Mouse (Mus musculus): ENCODE data around the gene Pmch. TPM values are rescaled to one million over a fixed set of nuclear protein-coding genes. Genes with fewer than 3 reads are reported as not detected.

The Pmch gene
- not detected for total RNA-seq (2021)
- long read RNA-seq, experiment 1, result 0 reads
- long read RNA-seq, experiment 2, result 0 reads

DNA sequence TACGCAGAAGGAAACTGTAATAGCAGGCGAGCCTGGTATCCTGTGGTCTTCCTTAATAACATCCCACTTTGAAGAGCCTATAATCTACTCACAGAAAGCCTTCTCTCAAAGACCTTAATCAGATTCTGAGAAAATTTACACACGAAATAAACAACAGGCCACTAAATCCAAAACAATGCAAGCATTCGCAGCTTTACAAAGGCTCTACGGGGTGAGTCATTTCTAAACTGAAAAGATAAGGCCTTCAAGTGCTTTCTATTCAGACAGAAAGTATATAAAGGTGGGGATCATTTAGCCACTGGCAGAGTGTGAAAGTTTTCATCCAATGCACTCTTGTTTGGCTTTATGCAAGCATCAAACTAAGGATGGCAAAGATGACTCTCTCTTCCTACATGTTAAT, at the start of gene Pmch:
TSS of gene Pmch (plus strand) at position 301 of the 400 bp plus-strand sequence.
- no peak for DNase-seq

DNA sequence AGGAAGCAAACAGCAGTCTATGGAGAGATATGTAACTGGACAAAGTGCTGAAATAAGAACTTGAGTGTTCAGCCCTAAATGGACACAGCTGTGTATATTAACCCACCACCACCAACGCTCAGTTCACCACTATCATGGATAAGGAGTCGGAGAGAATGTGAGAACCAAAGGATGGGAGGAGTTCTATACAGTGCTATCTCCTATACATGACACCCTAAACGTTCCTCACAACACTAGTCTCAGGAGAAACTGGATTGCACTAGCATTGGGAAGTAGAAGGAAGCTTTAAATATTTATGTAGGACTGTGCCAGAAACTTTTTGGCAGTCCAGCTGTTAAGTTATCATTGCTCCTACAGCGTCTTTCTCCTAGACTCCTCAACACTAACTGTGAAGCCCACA, 46.6 kb upstream of the Pmch start:
- DNase-seq, result no peak

DNA sequence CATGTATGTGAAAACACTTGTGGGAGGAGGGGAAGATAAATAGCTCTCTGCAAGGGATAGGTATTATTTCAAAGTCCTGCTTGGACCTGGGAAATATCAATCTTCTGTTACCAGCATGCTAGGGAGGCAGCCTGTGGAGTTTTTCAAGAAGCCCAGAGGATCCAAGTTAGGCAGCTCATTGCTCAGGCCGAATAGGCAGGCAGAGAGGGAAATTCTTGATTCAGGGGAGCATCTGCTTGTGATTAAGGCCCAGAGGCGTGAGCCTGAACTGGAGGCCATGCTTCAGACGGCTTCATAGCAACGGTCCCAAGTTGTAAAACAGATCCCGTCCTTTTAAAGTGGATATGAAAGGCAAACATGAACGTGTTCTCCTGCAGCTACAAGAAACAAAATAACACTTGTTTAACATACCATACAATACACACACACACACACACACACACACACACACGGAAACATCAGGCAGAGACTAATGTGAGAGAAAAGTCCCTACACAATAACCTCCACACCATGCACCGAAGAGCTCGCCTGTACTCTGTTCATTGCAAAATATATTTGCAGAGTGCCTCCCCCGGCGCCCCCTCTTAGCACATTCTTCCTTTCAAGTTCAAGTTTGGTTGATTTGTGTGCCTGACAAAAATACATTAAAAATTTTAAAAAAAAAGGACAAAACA, 44.6 kb upstream of the Pmch start:
- no peak for DNase-seq

DNA sequence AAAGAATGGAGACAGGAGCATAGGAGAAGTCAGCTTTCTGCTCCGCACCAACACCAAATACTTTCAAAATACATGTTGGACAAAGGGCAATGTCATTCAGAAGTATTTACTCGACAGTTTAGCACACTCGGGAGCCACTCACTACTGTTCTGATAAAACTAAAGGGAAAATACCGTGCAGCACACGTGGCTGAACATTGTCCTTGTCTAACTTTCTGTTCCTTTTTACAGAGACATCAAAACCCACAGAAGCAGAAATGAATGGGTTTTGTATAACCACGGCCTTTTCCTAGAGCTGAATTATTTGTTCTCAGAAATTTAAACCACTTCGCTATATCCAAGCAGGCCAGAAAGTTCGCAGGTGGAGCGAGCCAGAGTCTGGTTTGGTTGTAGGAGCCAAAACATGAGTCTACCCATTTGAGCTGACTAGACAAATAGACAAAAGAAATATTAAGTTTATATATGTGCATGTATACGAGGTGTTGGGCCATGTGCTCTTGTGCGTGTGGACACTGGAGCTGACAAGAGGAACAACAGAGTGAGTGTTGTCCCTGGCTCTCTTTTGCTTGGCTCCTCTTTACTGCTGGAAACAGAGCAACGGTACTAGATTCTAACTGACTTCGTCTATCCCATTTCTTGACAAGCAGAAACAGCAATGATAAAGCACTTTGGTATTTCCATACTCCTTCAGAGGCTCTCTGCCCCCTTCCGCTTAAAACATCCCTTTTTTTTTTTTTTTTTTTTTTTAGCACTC, 36.5 kb upstream of the Pmch start:
- DNase-seq, result no peak

DNA sequence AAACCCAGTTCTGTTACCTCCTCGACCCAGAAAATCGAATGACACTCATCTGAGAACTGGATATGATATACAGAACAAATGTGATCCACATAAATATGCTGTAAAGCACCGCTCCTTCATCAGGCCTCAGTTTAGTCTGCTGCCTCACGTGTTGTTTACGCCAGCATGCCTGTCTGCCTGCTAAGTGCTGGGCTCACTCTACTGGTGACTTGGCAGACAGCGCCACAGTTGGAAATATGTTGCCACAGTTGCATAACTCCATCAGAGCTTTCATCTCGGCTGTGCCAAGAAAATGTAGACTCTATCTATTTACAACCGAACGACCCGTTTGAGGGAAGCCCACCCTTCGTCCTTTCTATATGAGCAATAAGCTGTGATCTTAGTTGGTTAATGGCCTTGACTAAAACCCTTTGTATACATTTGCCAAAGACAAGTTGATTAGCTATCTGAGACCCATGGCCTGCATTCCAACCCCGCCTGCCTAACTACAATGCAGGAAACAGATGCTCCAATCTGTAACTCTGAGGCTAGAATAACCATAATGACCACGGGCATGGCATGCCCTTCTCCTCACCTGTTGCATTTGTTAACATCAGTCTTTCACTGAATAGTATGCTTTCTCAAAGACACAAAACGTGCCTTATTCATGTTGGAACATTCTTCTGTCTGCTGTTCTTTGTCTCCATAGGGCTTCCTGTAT, 33.8 kb upstream of the Pmch start:
- DNase-seq, result peak; percentile 46 to 51

DNA sequence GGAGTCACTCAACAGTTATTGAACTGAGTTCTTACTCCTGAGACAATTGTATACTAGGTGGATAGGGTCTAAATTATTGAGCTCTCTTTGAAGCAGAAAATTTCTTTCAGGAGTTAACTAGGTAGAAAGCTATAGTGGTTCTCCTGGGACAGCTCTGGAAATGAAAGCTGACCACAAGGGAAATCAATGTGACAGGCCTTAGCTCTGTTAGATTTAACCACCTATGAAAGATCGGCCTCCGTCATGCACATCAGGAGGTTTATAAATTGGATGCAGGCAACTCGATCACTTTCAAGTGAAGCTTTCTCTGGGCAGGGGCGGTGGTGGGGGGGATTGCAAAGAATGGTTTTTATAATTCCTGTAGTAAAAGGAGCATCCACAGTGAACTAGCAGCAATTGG, 27.4 kb upstream of the Pmch start:
- no peak for DNase-seq

DNA sequence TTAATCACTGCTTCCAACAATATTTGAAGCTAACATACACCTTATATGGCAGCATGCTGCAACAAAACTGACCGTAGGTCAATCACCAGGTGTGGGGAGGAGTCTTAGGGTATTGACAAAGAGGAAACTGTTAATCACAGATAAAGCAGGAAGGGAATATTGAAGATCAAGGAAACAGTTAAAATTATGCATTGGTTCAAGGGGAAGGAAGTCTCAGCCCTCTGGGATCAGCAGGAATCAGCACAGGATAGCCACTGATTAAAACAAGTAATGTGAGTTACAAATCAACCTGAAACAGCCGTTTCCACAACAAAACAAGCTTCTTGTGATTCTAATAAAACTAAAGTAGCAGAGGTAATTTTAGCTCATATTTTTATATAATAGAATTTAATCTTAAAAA, 26.0 kb upstream of the Pmch start:
- DNase-seq, result no peak

DNA sequence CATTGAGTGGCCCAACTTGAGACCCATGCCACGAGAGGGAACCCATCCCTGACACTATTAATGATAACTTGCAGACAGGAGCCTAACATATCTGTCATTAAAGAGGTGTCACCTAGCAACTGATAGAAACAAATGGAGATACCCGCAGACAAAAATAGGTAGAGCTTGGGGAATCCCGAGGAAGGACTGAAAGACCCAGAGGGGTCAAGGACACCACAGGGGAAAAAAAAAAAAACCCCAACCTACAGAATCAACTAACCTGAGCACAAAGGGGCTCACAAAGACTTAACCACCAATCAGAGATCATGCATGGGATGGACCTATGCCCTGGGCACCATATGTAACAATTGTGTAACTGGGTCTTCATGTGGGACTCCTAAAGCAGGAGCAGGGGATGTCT, 23.5 kb upstream of the Pmch start:
- no peak for DNase-seq

DNA sequence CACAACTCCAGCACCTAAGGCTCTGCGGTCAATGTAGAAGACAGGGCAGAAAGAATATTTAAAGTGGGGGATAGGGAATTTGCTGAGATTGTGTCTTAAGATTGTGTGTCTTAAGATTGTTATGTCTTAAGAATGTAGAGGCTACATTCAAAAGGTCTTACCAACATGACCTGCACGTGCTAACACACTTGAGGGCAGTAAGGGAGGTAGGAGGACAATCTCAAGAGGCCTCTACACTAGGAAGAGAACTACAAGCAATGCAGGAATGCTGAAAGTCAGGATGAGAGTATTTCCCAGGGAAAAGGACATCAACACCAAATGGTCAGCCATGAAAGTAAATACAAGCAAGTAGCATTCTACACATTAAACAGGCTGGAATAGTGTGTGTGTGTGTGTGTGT, 15.3 kb downstream of the Pmch start:
- DNase-seq, result no peak

DNA sequence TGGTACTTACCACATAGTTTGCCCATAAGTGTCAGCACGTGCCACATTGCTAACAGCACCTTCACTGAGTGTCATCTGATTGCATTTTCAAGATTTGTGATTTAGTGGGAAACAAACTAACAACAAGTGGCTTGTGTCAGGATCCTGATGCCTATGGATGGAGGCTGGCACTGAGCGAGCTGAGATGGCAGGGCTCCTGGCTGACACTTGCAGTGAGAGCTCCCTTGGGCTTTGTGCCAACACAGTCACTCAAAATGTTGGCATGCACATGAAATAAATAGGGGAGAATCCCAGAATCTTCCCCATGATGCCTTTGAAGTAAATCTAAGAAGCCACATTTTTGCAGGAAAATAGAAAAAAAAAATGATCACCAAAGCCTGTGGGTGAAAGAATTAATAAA, 22.4 kb downstream of the Pmch start:
- no peak for DNase-seq

DNA sequence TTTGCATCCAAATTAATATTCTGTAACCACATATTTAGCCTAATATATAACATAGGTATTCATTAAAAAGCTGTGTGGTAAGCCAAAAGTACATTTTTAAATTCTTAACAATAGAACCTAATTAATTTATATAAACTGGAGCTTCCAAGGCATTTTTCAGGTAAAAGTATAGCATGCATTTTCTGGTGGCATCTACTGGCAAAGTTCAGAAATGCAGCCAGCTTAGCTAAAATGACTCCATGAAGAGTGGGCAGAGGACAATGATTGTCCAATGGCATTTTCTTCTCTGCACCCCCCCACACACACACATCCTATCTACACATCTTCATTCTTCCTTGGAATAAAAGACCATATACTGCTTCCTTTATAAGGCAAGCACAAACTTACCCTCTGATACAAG, 28.8 kb downstream of the Pmch start:
- DNase-seq, result no peak

DNA sequence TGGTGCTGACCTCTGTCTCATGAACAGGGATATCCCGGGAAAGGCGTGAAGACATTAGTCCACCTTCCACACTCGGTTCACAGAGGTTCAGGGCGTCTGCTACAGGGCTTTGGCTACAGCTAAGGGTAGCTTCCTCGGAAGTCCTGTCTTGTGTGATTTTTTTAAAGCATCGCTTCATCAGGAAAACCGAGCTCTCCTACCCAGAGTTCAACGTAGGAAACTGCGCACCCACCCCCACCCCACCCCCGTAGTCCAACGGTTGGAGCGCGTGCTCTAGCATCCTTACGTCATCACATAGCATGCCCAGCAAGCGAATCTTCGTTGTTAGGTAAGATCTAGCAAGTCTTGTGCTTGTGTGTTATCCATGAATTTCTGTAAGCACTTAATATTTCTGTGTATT, 44.8 kb downstream of the Pmch start:
- no peak for DNase-seq

Other genes starting within 250 kb of the Pmch start
- 10 to 100 TPM; 11.2 to 13.4 TPM for gene Igf1, start 232.8 kb upstream of the Pmch start, total RNA-seq (2021)
- under 1 TPM; 0.17 to 0.28 TPM for gene Parpbp, start 55.9 kb downstream of the Pmch start, total RNA-seq (2021)
- gene Nup37, start 55.9 kb downstream of the Pmch start, total RNA-seq (2021), result 1 to 10 TPM; 6.8 to 8.0 TPM
- gene Washc3, start 110.0 kb downstream of the Pmch start, total RNA-seq (2021), result 10 to 100 TPM; 32.5 to 34.5 TPM

Measured in heart, adult 18-20 months (tissue).